Mouse (Mus musculus) kidney, embryonic 15.5 days (tissue): ENCODE measurements at regions not wholly inside any gene's neighbourhood (a gene's known extent, or its start where the extent isn't known, plus 50 kb on each side); places are given as distances from the start of the nearest gene placed in this dataset.
A peak's percentile ranks its signal among the peaks of the same experiment; 100 is the strongest.

Experiments
- ATAC-seq: fragments of 200-750 bp; cut with Nextera tagmentation; replicated peaks from 2 replicates; pipeline ENCODE4 v1.8.0; 2017; ENCODE audit warnings: moderate TSS enrichment; ENCODE audit not compliant: low FRiP score
- H3K27ac ChIP-seq: fragments of 300-500 bp; sonication (generic); 2 replicates; pipeline ENCODE4 v1.5.1; 2015; ENCODE audit warnings: mild to moderate bottlenecking, inconsistent platforms
- H3K27me3 ChIP-seq: fragments of 300-500 bp; sonication (generic); 2 replicates; pipeline ENCODE4 v1.6.1; 2015; ENCODE audit warnings: inconsistent platforms
- H3K36me3 ChIP-seq: fragments of 300-500 bp; sonication (generic); 2 replicates; pipeline ENCODE4 v1.6.1; 2015; ENCODE audit warnings: inconsistent platforms
- H3K4me1 ChIP-seq: fragments of 300-500 bp; sonication (generic); 2 replicates; pipeline ENCODE4 v1.6.1; 2015; ENCODE audit warnings: inconsistent platforms
- H3K4me2 ChIP-seq: fragments of 300-500 bp; sonication (generic); 2 replicates; pipeline ENCODE4 v1.6.1; 2015; ENCODE audit warnings: moderate library complexity, mild to moderate bottlenecking, inconsistent platforms
- H3K4me3 ChIP-seq: fragments of 300-500 bp; sonication (generic); replicated peaks from 2 replicates; pipeline ENCODE4 v1.5.1; 2015; ENCODE audit warnings: mild to moderate bottlenecking, inconsistent platforms
- H3K9ac ChIP-seq: fragments of 300-500 bp; sonication (generic); 2 replicates; pipeline ENCODE4 v1.6.1; 2015; ENCODE audit warnings: mild to moderate bottlenecking, inconsistent platforms
- H3K9me3 ChIP-seq: fragments of 300-500 bp; sonication (generic); replicated peaks from 2 replicates; pipeline ENCODE4 v1.6.1; 2016; ENCODE audit warnings: inconsistent platforms
- WGBS: fragments of 180-500 bp; shearing (Covaris S2); methylation state at CpG from one replicate; pipeline ENCODE4 v1.1.7; 2015; ENCODE audit warnings: mixed read lengths; 5-methylcytosine and 5-hydroxymethylcytosine counted together

DNA sequence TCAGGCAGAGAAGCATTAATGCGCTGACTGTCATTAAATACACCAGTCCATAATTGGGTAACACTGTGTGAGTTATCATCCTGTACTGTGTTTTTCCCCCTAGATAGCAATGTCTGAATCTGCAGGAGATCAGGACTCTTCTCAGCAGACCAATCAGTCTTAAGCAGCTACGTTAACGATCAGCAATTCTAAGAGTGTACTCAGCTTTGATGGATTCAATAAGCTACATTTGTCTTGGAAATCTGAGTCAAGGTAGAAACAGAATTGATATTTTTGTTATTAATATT lies 442.8 kb upstream of the Nr2f1 start:
- Histone ChIP-seq H3K27ac (no peak overlapping the region), H3K9ac (no peak overlapping the region), H3K4me3 (no peak overlapping the region), H3K4me2 (no peak overlapping the region), H3K36me3 (no peaks in the 10 kb centered on the region), H3K4me1 (no peaks in the 10 kb centered on the region), H3K27me3 (no peaks in the 10 kb centered on the region), H3K9me3 (no peaks in the 10 kb centered on the region)
- ATAC-seq: no peak
- WGBS: 90% methylated on average over 3 of the region's 3 CpGs

DNA sequence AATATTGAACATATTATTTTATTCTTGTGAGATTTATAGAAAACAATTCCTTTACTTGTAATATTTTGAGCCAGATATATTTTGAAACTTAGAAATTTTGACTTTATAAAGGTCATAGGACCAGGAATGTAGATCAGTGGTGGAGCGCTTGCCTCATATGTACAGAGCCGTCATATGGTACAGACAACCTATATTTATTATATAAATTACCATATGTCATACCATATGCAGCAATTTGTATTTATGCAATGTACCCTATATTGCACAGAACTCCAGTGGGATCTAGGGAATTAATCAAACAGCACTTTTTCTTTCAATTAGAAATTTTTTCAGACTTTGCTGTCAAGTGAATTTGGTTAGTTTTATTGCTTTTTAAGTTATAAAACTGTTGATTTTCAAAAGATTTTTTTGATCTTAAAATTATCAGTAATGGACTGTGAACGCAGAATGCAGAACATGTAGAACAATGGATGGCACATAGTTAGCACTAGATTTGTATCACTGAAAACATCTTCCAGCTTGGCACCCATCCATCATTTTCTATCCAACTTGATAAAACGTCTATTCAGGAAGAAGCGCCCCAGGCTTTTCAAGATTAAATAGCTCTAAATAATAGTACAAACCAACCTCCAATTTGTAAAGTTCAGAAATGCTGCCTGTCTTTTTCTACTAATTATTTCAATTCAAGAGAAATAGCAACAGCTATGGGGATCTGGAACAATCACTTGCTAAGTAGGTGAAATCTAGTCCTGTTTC lies 442.3 kb upstream of the Nr2f1 start:
- H3K9me3 ChIP-seq: no peaks in the 10 kb centered on the region
- no peaks in the 10 kb centered on the region for H3K27me3 ChIP-seq
- no peak for ATAC-seq
- H3K4me3 ChIP-seq: no peak overlapping the region
- no peaks in the 10 kb centered on the region for H3K4me1 ChIP-seq
- H3K36me3 ChIP-seq: no peaks in the 10 kb centered on the region
- H3K9ac ChIP-seq: no peak overlapping the region
- H3K4me2 ChIP-seq: no peak overlapping the region
- no peak overlapping the region for H3K27ac ChIP-seq
- WGBS: 79% methylated on average over 5 of the region's 5 CpGs

- no peak overlapping the region for H3K4me2 ChIP-seq
- no peak for ATAC-seq
- H3K4me3 ChIP-seq: no peak overlapping the region
- H3K36me3 ChIP-seq: no peaks in the 10 kb centered on the region
- H3K27ac ChIP-seq: no peak overlapping the region
- no peak overlapping the region for H3K9ac ChIP-seq
- 80% methylated on average over 1 of the region's 1 CpGs for WGBS
- H3K9me3 ChIP-seq: no peaks in the 10 kb centered on the region
- H3K27me3 ChIP-seq: no peaks in the 10 kb centered on the region
- no peaks in the 10 kb centered on the region for H3K4me1 ChIP-seq
These were observed 440.8 kb upstream of the Nr2f1 start for GRCm38 (mm10) chr13:78640340-78640739.

DNA sequence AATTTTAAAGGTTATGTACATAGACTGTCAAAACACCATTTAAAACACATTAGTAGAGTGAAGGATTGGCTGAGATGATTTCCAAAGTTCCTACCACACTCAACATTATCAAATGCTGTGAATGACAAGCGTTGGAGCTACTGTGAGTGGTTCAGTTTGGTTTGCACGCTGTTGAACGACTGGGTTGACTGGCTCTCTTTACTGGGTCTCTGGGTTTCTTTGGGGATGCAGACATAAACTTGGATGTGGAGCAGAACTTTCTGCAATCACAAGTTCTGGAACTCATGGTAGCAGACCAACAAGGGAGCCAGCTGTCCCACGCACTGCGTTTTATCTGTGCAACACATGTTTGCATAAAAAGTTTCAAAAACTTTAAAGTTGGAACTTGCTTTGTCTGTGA lies 438.9 kb upstream of the Nr2f1 start:
- H3K27ac ChIP-seq: no peak overlapping the region
- no peaks in the 10 kb centered on the region for H3K36me3 ChIP-seq
- H3K27me3 ChIP-seq: no peaks in the 10 kb centered on the region
- no peaks in the 10 kb centered on the region for H3K4me1 ChIP-seq
- WGBS: 89% methylated on average over 5 of the region's 5 CpGs
- H3K4me2 ChIP-seq: no peak overlapping the region
- ATAC-seq: no peak
- H3K9ac ChIP-seq: no peak overlapping the region
- H3K4me3 ChIP-seq: no peak overlapping the region
- no peaks in the 10 kb centered on the region for H3K9me3 ChIP-seq

DNA sequence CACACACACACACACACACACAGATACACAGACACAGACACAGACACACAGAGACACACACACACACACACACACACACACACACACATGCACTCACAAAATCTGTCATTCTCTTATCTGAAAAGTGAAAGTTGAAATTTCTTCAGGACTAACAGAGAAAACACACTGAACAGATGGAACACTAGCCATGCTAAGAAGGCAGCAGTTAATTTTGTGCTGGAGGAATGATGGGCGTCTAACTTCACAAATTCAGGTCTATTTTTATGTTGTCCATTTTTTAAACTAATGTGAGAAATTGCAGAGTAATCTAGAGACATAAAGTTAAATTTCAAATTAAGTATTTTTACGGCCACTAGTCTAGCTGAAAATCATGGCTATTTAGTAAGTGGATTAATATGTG lies 432.1 kb upstream of the Nr2f1 start:
- no peaks in the 10 kb centered on the region for H3K4me1 ChIP-seq
- H3K4me3 ChIP-seq: no peak overlapping the region
- no peak overlapping the region for H3K27ac ChIP-seq
- H3K9ac ChIP-seq: no peak overlapping the region
- H3K4me2 ChIP-seq: no peak overlapping the region
- no peaks in the 10 kb centered on the region for H3K27me3 ChIP-seq
- H3K36me3 ChIP-seq: no peaks in the 10 kb centered on the region
- WGBS: 87% methylated on average over 2 of the region's 2 CpGs
- H3K9me3 ChIP-seq: no peaks in the 10 kb centered on the region
- ATAC-seq: no peak

DNA sequence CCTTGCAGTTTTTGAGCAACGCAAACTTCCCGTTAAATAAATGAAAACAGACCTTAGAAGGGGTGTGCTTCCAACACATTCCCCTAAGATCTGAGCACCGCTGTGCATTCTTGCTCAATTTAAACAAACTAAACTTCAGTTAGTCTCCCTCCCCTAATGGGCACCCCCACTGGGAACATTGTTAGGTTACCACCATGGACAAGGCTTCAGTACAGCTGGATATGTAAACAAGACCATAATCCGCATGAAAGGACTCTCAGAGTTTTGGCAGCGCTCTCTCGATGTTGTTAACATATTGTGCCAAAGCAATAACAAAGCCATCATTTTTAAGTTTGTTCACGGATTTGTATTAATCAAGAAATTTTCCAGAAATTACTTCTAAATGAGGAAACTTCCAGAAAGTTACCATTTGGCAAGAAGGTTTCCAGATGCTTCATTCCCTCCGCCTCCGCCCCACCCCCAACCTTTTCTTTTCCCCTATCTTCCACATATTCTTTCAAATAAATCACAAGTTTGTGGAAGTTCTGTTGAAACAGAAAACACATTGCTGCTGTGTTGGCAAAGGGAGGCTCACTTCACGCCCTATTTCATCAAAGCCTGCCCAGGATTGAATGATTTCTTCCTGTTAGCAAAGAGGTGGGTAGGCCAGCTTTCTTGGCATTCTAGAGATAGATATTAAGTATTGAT lies 429.6 kb upstream of the Nr2f1 start:
- WGBS: 35% methylated on average over 10 of the region's 10 CpGs
- ATAC-seq: no peak
- no peak overlapping the region for H3K4me3 ChIP-seq
- no peaks in the 10 kb centered on the region for H3K27me3 ChIP-seq
- peaks cover 6% of the 10 kb centered on the region for H3K4me1 ChIP-seq
- no peaks in the 10 kb centered on the region for H3K36me3 ChIP-seq
- no peaks in the 10 kb centered on the region for H3K9me3 ChIP-seq
- H3K4me2 ChIP-seq: peak overlapping the region; percentile 27; the same call in 1 of the 2 replicates
- H3K27ac ChIP-seq: no peak overlapping the region
- no peak overlapping the region for H3K9ac ChIP-seq

- Histone ChIP-seq H3K36me3 (no peaks in the 10 kb centered on the region), H3K27me3 (no peaks in the 10 kb centered on the region), H3K4me3 (no peak overlapping the region), H3K9ac (no peak overlapping the region), H3K9me3 (no peaks in the 10 kb centered on the region), H3K27ac (no peak overlapping the region), H3K4me2 (no peak overlapping the region), H3K4me1 (peaks cover 6% of the 10 kb centered on the region)
- WGBS: 27% methylated on average over 2 of the region's 2 CpGs
- peak; percentile 74 for ATAC-seq
These were observed 424.1 kb upstream of the Nr2f1 start for GRCm38 (mm10) chr13:78623652-78624051.

GRCm38 (mm10) chr13:78602861-78603211 lies 403.3 kb upstream of the Nr2f1 start:
- H3K27ac ChIP-seq: no peak overlapping the region
- no peaks in the 10 kb centered on the region for H3K36me3 ChIP-seq
- H3K4me1 ChIP-seq: 0 out of 2 replicates have a peak, but pooled peaks cover 5% of the 10 kb centered on the region
- no peak overlapping the region for H3K4me3 ChIP-seq
- ATAC-seq: no peak
- no peak overlapping the region for H3K9ac ChIP-seq
- no peak overlapping the region for H3K4me2 ChIP-seq
- H3K9me3 ChIP-seq: no peaks in the 10 kb centered on the region
- WGBS: 91% methylated on average over 1 of the region's 1 CpGs
- no peaks in the 10 kb centered on the region for H3K27me3 ChIP-seq

- ATAC-seq: peak; percentile 33; the same call in 1 of the 2 replicates
These were observed 402.8 kb upstream of the Nr2f1 start for GRCm38 (mm10) chr13:78602211-78602860.

DNA sequence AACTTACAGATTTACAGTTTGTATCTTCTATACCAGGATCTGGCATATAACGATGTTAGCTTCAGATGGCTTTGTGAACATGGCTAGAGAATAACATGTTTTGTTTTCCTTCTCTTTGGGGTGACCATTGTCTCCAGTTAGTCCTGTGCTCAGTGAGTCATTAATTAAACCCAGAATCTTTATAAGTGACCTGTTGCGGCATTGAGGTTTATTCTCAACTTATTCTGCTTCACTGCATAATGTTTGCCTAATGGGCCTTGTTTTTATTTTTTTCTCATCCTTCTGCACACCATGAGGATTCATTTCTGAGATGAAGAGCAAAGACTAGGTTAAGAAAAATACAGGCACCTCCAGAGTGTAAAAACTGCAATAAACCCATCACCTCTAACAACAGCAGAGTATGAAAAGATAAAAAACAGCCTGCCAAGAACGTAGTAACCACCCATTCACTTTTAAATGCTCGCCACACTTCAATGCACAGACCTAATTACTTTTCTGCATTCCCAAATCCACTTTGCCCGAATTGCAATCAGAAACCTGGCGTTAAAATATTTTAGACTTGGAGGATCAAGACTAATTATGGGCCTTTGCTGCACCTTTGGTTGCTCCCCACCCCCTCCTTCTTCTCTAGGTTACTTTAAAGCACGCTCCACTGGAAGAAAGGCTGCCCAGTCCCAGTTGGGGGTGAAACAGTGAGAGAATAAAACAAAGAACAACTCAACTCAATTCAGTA lies 381.5 kb upstream of the Nr2f1 start:
- Histone ChIP-seq H3K27me3 (no peaks in the 10 kb centered on the region), H3K4me1 (peaks cover 10% of the 10 kb centered on the region), H3K9me3 (no peaks in the 10 kb centered on the region), H3K36me3 (no peaks in the 10 kb centered on the region), H3K4me2 (0 out of 2 replicates have a peak overlapping the region, but pooled peaks have one; percentile 1), H3K4me3 (no peak overlapping the region), H3K27ac (peak overlapping the region; percentile 74), H3K9ac (no peak overlapping the region)
- peak; percentile 96 for ATAC-seq
- WGBS: 25% methylated on average over 7 of the region's 7 CpGs

More at GRCm38 (mm10) chr13:78602211-78602860, 402.8 kb upstream of the Nr2f1 start:
- no peaks in the 10 kb centered on the region for H3K27me3 ChIP-seq
- WGBS: 49% methylated on average over 6 of the region's 6 CpGs
- H3K4me1 ChIP-seq: 0 out of 2 replicates have a peak, but pooled peaks cover 5% of the 10 kb centered on the region
- no peak overlapping the region for H3K4me2 ChIP-seq
- no peak overlapping the region for H3K4me3 ChIP-seq
- no peak overlapping the region for H3K27ac ChIP-seq
- no peaks in the 10 kb centered on the region for H3K36me3 ChIP-seq
- H3K9me3 ChIP-seq: no peaks in the 10 kb centered on the region
- H3K9ac ChIP-seq: no peak overlapping the region

- no peak overlapping the region for H3K4me3 ChIP-seq
- WGBS: 92% methylated on average over 1 of the region's 1 CpGs
- no peaks in the 10 kb centered on the region for H3K9me3 ChIP-seq
- ATAC-seq: no peak
- H3K9ac ChIP-seq: no peak overlapping the region
- H3K36me3 ChIP-seq: no peaks in the 10 kb centered on the region
- no peak overlapping the region for H3K27ac ChIP-seq
- H3K4me2 ChIP-seq: no peak overlapping the region
- H3K27me3 ChIP-seq: no peaks in the 10 kb centered on the region
- peaks cover 10% of the 10 kb centered on the region for H3K4me1 ChIP-seq
These were observed 377.9 kb upstream of the Nr2f1 start for GRCm38 (mm10) chr13:78577497-78577896.
